Mouse (Mus musculus) intestine, postnatal 0 days (tissue): ENCODE measurements at regions not wholly inside any gene's neighbourhood (a gene's known extent, or its start where the extent isn't known, plus 50 kb on each side); places are given as distances from the start of the nearest gene placed in this dataset.

Experiments used
- ATAC-seq: fragments of 200-750 bp; cut with Nextera tagmentation; 2 replicates; pipeline ENCODE4 v1.8.0; 2017; ENCODE audit warnings: mild to moderate bottlenecking, moderate TSS enrichment, moderate library complexity
- H3K27ac ChIP-seq: fragments of 300-500 bp; sonication (generic); 2 replicates; pipeline ENCODE4 v1.5.1; 2014; ENCODE audit warnings: mild to moderate bottlenecking, low read depth, low read length, moderate library complexity
- H3K27me3 ChIP-seq: fragments of 300-500 bp; sonication (generic); replicated peaks from 2 replicates; pipeline ENCODE4 v1.6.1; 2014; ENCODE audit warnings: low read length, mixed read lengths; ENCODE audit not compliant: control insufficient read depth, insufficient read depth
- H3K36me3 ChIP-seq: fragments of 300-500 bp; sonication (generic); 2 replicates; pipeline ENCODE4 v1.6.1; 2014; ENCODE audit warnings: mild to moderate bottlenecking, moderate library complexity; ENCODE audit not compliant: control insufficient read depth, insufficient read depth
- H3K4me1 ChIP-seq: fragments of 300-500 bp; sonication (generic); replicated peaks from 2 replicates; pipeline ENCODE4 v1.6.1; 2014; ENCODE audit warnings: antibody characterized with exemption, low read length, mixed read lengths; ENCODE audit not compliant: control insufficient read depth, insufficient read depth
- H3K4me2 ChIP-seq: fragments of 300-500 bp; sonication (generic); replicated peaks from 2 replicates; pipeline ENCODE4 v1.6.1; 2014; ENCODE audit warnings: low read depth, mild to moderate bottlenecking, moderate library complexity
- H3K4me3 ChIP-seq: fragments of 300-500 bp; sonication (generic); 2 replicates; pipeline ENCODE4 v1.5.1; 2014; ENCODE audit warnings: low read depth, low read length
- H3K9ac ChIP-seq: fragments of 300-500 bp; sonication (generic); 2 replicates; pipeline ENCODE4 v1.6.1; 2014; ENCODE audit warnings: mild to moderate bottlenecking, low read depth, low read length
- H3K9me3 ChIP-seq: fragments of 300-500 bp; sonication (generic); 2 replicates; pipeline ENCODE4 v1.6.1; 2016; ENCODE audit warnings: mixed run types; ENCODE audit not compliant: control insufficient read depth
- CTCF ChIP-seq: sonication (generic); IDR thresholded peaks from 2 replicates; pipeline ENCODE4 v1.5.1; 2016; ENCODE audit warnings: low read depth, mild to moderate bottlenecking, control low read depth, antibody characterized with exemption, moderate library complexity
- WGBS: fragments of 180-500 bp; shearing (Covaris S2); extraction: QIAGEN DNeasy Blood & Tissue Kit; methylation state at CpG from one replicate; pipeline ENCODE4 v1.1.7; 2014; 5-methylcytosine and 5-hydroxymethylcytosine counted together

GRCm38 (mm10) chr12:54489675-54490074 lies 166.7 kb downstream of the Sptssa start:
- Histone ChIP-seq H3K4me1 (no peaks in the 10 kb centered on the region), H3K9me3 (no peaks in the 10 kb centered on the region), H3K4me2 (no peak overlapping the region; the same call in 1 of the 2 replicates), H3K9ac (no peak overlapping the region), H3K27ac (no peak overlapping the region), H3K27me3 (no peaks in the 10 kb centered on the region), H3K36me3 (no peaks in the 10 kb centered on the region), H3K4me3 (no peak overlapping the region)
- ATAC-seq = 0 out of 2 replicates have a peak, but pooled peaks have one; percentile 66
- 2% methylated on average over 8 of the region's 8 CpGs for WGBS
- peak; percentile 87 for TF ChIP-seq CTCF

DNA sequence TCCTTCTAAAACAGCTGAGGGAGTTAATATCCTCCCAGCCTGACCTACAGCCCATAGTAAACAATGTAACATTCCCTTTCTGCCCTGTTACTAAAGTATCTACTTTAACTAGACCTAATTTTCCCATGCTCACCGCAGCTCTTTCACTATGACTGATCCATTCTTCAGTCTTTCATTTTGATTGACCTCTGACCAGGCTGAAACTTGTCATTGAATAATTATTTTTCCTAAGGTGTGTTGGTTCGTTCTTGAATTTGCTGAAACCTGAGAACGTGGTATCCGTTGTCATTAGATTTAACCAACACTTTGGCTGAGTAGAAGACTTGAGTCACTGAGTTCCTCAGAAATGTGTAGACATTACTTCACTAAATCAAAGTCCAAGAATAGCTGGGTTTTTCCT lies 168.7 kb downstream of the Sptssa start:
- Histone ChIP-seq H3K4me2 (no peak overlapping the region), H3K9me3 (no peaks in the 10 kb centered on the region), H3K4me3 (no peak overlapping the region), H3K4me1 (no peaks in the 10 kb centered on the region), H3K36me3 (no peaks in the 10 kb centered on the region), H3K27me3 (no peaks in the 10 kb centered on the region), H3K9ac (no peak overlapping the region), H3K27ac (no peak overlapping the region)
- no peak for TF ChIP-seq CTCF
- ATAC-seq = 0 out of 2 replicates have a peak, but pooled peaks have one; percentile 28
- WGBS = 74% methylated on average over 4 of the region's 4 CpGs

- no peak for ATAC-seq
- H3K27ac ChIP-seq = no peak overlapping the region
- no peaks in the 10 kb centered on the region for H3K9me3 ChIP-seq
- H3K4me1 ChIP-seq = no peaks in the 10 kb centered on the region
- TF ChIP-seq CTCF = no peak
- H3K27me3 ChIP-seq = no peaks in the 10 kb centered on the region
- no peak overlapping the region for H3K4me3 ChIP-seq
- H3K4me2 ChIP-seq = no peak overlapping the region
- WGBS = 61% methylated on average over 4 of the region's 4 CpGs
- no peak overlapping the region for H3K9ac ChIP-seq
- H3K36me3 ChIP-seq = no peaks in the 10 kb centered on the region
Measured at GRCm38 (mm10) chr12:54482020-54482419, 174.4 kb downstream of the Sptssa start.

- Histone ChIP-seq H3K27me3 (no peaks in the 10 kb centered on the region), H3K36me3 (no peaks in the 10 kb centered on the region), H3K9me3 (no peaks in the 10 kb centered on the region), H3K9ac (no peak overlapping the region), H3K27ac (no peak overlapping the region), H3K4me3 (no peak overlapping the region), H3K4me1 (no peaks in the 10 kb centered on the region), H3K4me2 (no peak overlapping the region)
- 45% methylated on average over 1 of the region's 1 CpGs for WGBS
- no peak for ATAC-seq
- no peak for TF ChIP-seq CTCF
Measured at GRCm38 (mm10) chr12:54479841-54480240, 176.5 kb downstream of the Sptssa start.

- Histone ChIP-seq H3K36me3 (no peaks in the 10 kb centered on the region), H3K4me3 (no peak overlapping the region), H3K4me2 (no peak overlapping the region), H3K27ac (no peak overlapping the region), H3K9ac (no peak overlapping the region), H3K27me3 (no peaks in the 10 kb centered on the region), H3K9me3 (no peaks in the 10 kb centered on the region), H3K4me1 (no peaks in the 10 kb centered on the region)
- WGBS = 73% methylated on average over 5 of the region's 5 CpGs
- ATAC-seq = no peak
- TF ChIP-seq CTCF = no peak
Measured at GRCm38 (mm10) chr12:54472881-54473280, 183.5 kb downstream of the Sptssa start.

GRCm38 (mm10) chr12:54472407-54472806 lies 184.0 kb downstream of the Sptssa start:
- H3K9ac ChIP-seq = no peak overlapping the region
- H3K27ac ChIP-seq = no peak overlapping the region
- no peaks in the 10 kb centered on the region for H3K4me1 ChIP-seq
- H3K27me3 ChIP-seq = no peaks in the 10 kb centered on the region
- WGBS = 46% methylated on average over 3 of the region's 3 CpGs
- no peak for TF ChIP-seq CTCF
- H3K4me3 ChIP-seq = no peak overlapping the region
- H3K36me3 ChIP-seq = no peaks in the 10 kb centered on the region
- ATAC-seq = no peak
- no peak overlapping the region for H3K4me2 ChIP-seq
- no peaks in the 10 kb centered on the region for H3K9me3 ChIP-seq

GRCm38 (mm10) chr12:54467635-54468034 lies 188.7 kb downstream of the Sptssa start:
- Histone ChIP-seq H3K36me3 (no peaks in the 10 kb centered on the region), H3K4me3 (no peak overlapping the region), H3K9me3 (no peaks in the 10 kb centered on the region), H3K4me1 (peaks cover 5% of the 10 kb centered on the region), H3K9ac (no peak overlapping the region), H3K27ac (no peak overlapping the region), H3K27me3 (no peaks in the 10 kb centered on the region), H3K4me2 (no peak overlapping the region)
- no peak for TF ChIP-seq CTCF
- WGBS = 76% methylated on average over 2 of the region's 2 CpGs
- ATAC-seq = no peak
